Mouse (Mus musculus): ENCODE results near the gene Ppl.

The Ppl gene

DNA sequence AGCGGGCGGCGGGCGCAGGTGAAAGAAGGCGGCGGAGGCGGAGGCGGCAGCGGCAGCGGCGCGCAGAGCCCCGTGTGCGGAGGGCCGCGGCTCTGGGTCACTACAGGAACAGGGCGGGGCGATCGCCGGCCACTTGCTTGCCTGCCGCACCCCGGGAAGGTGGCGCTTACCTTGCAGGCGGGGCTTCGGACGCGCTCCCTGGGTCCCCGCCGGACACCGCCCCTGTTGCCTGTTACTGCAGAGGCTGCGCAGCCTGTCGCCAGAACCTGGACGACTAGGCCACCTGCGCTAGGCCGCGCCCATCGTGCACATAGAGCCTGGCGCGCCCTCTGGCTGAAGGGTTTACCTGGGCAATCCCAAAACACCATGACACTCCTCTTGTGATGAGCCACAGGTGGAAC, at the start of gene Ppl:
Ppl (minus strand) TSS at position 21 of the 401 bp plus-strand sequence.
- no peak for DNase-seq (ENCODE audit: low spot score in 2 of 2)

- no peak for DNase-seq (ENCODE audit: low spot score in 2 of 2)
These were observed 40.4 kb upstream of the Ppl start for GRCm38 (mm10) chr16:5172636-5173035.

DNA sequence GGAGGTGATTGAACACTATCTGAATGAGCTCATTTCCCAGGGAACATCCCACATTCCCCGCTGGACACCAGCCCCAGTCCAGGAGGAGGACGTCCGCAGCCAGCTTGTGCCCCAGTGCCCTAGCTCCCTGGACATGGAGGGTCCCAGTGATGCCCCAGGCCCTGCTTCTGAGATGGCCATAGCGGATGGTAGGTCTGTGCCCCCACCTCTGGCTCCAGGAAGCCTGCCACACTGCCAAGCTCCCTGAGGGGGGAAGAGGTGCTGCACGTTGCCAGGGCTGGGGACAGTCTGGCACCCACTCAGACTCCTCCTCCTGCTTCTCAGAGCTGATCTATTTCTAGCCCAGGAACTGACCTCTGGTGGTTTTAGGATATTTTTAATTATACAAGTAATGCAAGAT, 36.6 kb upstream of the Ppl start:
- DNase-seq (ENCODE audit: low spot score in 2 of 2): no peak

DNA sequence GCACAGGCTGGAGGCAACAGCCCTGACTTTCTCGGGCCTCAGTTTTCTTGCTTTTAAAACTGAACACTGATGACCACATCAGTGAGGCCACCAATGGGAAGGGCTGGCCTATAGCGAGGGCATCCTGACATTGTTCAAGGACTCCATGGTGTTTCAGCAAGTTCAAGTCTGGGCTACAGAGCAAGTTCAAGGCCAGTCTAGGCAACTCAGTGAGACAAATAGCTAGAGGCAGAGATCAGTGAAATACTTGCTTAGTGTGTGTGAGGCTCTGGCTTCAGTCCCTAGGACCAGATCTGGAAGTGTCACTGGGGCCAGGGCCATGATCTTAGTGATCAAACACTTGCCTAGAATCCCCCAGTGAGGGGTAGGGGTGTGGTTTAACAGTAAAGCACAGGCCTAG, 35.8 kb upstream of the Ppl start:
- DNase-seq (ENCODE audit: low spot score in 2 of 2): no peak

DNA sequence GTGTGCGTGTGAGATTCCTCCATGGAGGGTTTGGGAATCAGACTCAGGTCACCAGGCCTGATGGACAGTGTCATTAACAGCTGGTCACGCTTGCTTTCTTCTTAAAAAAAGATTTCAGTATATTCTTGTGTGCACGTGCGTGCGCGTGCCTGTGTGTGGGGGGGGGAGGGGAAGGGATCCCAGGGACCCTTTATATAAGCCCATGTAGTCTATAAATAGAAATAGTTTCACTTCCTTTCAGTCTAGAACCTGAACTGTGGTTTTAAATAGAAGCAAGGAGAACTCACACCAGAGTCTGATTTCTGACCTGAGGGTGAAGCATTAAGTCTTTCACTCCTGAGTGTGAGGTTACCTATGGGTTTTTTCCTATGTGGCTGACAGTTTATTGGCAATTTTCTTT, 32.1 kb upstream of the Ppl start:
- DNase-seq (ENCODE audit: low spot score in 2 of 2): no peak

GRCm38 (mm10) chr16:5159248-5159647, 27.0 kb upstream of the Ppl start:
- no peak for DNase-seq (ENCODE audit: low spot score in 2 of 2)

- no peak for DNase-seq (ENCODE audit: low spot score in 2 of 2)
These were observed 24.9 kb upstream of the Ppl start for GRCm38 (mm10) chr16:5157113-5157512.

DNA sequence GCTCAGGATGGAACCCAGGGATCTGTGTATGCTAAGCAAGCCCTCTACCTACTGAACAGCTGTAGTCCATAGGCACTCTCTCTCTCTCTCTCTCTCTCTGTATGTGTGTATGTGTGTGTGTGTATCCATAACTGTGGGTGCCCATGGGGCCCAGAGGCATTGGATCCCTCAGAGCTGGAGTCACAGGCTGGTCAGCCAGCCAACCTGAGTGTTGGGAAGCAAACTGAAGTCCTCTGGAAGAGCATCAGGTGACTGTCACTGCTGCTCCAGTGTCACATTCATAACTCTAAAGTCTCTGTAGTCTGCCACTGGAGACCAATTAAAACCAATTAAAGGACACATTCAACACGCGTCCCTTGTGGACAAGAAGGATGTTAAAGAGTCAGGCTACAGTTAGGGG, 24.3 kb upstream of the Ppl start:
- no peak for DNase-seq (ENCODE audit: low spot score in 2 of 2)

- DNase-seq (ENCODE audit: low spot score in 2 of 2): no peak
These were observed 22.8 kb upstream of the Ppl start for GRCm38 (mm10) chr16:5155014-5155413.

DNA sequence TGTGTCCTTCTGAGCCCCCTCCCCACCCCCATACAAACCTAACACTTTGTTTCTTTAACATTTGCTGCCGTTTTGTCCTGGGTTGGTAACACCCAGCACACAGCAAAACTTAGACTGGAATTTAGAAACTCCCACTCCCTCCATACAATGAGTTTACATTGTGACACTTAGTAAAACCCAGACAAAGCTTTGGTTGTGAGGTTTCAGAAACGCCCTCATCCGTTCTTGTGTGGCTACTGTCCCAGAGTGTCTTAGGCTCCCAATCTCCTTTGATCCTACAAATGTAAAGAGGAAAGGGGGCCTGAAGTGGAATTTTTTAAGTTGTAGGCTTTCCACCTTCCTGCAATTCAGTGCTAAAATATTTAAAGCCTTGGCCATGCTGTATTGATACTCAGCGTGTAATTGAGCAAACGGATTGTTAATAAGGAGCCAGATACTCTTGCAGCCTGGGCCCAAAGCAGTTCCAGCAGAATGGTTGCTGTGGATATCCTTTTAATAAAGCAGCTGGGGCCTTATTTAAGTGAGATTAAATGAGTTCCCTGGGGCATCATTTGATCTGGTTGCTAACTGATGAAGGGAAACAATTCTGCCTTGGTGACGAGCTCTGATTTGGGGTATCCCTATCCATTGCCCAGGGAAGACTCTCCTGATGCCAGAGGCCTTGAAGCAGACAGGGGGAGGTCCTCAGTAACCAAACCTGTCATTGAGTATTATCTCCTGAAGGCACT, 21.2 kb upstream of the Ppl start:
- no peak for DNase-seq (ENCODE audit: low spot score in 2 of 2)

GRCm38 (mm10) chr16:5150544-5150943, 18.3 kb upstream of the Ppl start:
- no peak for DNase-seq (ENCODE audit: low spot score in 2 of 2)

- DNase-seq (ENCODE audit: low spot score in 2 of 2): no peak
These were observed 14.8 kb upstream of the Ppl start, which contains the start of gene Sec14l5 for GRCm38 (mm10) chr16:5147037-5147385. Gene Sec14l5, plus strand, starts transcription at chr16:5147109.

DNA sequence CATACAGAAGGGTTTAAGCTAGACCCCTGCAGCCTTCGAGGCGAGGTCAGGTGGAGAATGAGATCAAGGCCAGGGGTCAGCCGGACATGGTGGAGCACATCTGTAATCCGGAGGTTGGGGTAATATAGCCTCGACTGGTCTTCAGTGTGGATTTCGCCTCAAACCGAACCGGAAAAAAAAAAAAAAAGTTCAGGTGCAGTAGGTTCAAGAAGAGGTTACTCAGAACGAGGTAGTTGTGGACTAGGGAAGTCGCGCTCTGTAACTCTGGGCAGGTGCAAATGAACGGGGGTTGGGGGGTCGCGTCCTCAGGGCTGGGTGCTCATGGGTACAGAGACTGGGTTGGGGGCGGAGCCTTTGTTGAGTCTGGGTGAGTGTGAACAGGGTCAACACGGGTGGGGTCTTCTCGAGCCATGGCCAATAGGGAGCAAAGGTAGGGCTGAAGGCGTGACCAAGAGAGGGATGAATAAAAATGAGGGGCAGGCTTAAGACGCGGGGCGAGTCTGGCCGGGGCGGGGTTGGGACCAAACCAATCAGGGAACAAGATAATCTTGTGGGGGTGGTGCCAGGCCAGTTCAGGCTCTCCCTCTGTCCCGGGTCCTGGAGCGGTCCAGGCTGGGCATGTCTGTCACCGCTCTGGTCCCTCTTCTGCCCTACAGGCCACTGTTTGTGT, 14.3 kb upstream of the Ppl start:
- no peak for DNase-seq (ENCODE audit: low spot score in 2 of 2)

DNA sequence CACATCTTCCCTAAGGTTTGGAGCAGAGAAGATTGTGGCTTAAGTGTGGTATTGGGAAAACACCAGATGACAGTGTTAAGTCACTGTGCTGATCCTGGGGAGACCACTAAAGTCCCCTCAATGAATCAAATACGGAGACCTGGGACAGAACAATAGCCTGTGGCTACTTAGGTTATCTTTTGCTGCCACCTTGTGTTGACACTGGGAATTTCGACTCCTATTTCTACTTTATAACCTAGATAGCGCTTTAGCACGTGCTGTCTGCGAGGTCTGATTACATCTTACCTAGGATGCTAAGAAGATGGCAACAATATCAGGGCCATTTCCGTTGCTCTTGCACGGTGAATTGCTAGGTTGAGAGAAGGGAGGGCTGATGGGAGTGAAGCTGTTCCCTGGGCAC, 13.3 kb upstream of the Ppl start:
- DNase-seq (ENCODE audit: low spot score in 2 of 2): peak; percentile 33 to 73

GRCm38 (mm10) chr16:5139741-5140140, 7.5 kb upstream of the Ppl start:
- DNase-seq (ENCODE audit: low spot score in 2 of 2): no peak

- no peak for DNase-seq (ENCODE audit: low spot score in 2 of 2)
These were observed 4.9 kb upstream of the Ppl start for GRCm38 (mm10) chr16:5137006-5137540.

DNA sequence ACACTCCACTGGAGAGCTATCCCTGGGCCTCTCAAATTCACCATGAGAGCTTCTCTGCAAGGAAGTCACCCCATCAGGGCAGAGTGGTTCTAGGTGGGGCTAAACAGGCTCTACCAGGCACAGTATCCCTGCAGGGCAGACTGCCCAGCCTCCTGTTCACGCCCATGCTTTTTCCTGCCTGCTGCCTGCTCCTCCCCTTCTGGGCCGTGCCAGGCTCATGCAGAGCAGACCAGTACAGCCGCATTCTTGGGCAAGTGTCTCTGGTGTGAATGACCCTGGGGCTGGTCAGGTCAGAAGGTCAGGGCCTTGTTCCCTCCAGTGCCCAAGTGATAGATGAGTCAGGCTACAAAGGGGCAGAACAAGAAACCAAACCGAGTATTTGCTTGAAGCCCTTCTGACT, 4.3 kb upstream of the Ppl start:
- DNase-seq (ENCODE audit: low spot score in 2 of 2): no peak

- no peak for DNase-seq (ENCODE audit: low spot score in 2 of 2)
These were observed 3.5 kb upstream of the Ppl start for GRCm38 (mm10) chr16:5135551-5136261.

DNA sequence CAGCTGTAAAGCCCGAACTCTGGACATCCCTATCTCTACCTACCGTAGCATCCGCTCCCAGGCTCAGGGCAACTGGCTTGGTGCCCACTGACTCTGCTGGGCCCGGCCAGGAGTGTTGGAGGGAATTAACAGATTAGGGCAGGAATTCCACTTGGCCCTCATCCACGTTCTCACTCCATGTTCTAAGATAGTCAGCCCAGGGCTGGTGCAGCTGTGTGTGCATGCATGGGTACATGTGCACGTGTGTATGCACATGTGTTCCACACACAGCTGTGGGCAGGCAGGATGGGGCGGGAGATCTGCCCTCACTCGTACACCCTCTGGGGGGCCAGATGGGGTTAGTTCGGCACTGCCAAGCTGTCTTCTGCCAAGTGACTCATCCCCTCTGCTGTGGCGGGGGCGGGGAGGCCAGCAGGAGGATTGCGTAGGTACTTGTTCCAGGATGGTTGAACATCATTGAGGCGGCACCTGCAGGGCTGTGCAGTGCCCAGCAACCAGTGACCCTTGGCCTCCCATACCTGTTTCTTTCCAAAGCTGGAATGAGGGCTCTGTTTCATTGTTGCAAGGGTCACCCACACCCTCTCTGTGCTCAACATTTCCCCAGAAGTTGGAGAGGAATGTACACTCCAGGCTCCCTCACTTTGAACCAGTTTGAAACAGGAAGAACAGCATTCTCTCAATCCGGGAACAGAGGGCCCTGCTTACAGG, 2.6 kb upstream of the Ppl start:
- no peak for DNase-seq (ENCODE audit: low spot score in 2 of 2)

DNA sequence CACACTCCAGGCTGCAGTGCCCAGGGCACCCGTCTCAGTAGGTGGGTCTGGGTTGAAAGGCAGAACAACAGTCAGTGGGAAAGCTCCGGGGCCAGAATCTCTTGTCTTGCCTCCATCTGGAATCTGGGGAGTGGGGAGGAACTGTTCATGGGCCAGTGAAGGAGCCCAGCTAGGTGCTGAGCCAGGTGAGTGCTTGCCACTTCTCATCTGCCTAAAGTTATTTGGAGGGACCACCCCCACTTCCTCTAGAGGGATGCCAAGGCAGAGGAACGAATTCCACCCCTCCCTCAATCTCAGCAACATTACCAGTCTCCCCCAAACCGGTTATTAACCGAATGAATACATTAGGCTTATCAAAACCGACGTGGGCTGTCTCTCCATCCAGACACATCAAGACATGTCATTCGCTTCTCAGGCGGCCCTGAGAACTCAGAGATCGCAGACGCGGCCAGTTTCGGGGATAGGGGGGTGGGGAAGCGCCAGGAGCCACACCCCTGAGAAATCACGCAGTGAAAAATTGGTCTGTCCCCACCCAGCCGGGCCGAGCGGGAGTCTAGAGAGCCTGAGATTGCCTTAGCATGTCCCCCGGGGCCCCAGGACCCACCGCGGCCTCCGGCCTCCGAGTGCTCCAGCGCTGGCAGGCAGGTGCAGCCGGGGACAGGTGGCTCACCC, 834 bp downstream of the Ppl start:
- no peak for DNase-seq (ENCODE audit: low spot score in 2 of 2)

DNA sequence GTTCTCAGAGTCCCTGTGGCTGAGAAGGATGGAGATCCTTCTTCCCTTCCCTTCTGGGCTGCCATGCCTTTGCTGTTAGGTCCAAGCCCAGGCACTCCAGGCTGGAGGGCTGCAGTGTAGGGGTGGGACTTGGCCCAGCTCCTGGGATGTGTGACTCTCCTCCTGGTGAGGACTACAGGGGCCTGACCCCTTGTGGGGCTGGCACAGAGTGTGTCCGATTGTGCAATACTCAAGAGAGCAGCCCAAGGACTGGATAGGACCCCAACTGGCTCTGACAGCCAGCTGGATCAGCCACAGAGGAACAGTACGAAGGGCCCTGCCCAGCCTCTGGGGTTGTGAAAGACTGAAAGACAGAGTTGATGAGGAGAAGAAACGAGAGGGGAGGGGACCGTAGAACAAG, 1.5 kb downstream of the Ppl start:
- no peak for DNase-seq (ENCODE audit: low spot score in 2 of 2)

- DNase-seq (ENCODE audit: low spot score in 2 of 2): no peak
These were observed 2.0 kb downstream of the Ppl start for GRCm38 (mm10) chr16:5130196-5130595.

Measured in thymus, postnatal 10 days (tissue).